Mouse (Mus musculus): ENCODE data around the gene Tatdn3.

The Tatdn3 gene

GRCm38 (mm10) chr1:191062781-191063485 lies at the start of gene Tatdn3, which contains the start of gene Nsl1:
Gene Tatdn3, minus strand, starts transcription at chr1:191062932.
Gene Nsl1, plus strand, starts transcription at chr1:191063012.
- DNase-seq (ENCODE audit: low read depth in 1 of 2, low spot score in 2 of 2) = peak; percentile 70 to 91

GRCm38 (mm10) chr1:191111146-191111545 lies 48.4 kb upstream of the Tatdn3 start:
- peak in 1 of 2 experiments; percentile 49 for DNase-seq (ENCODE audit: low read depth in 1 of 2, low spot score in 2 of 2)

- DNase-seq (ENCODE audit: low read depth in 1 of 2, low spot score in 2 of 2) = no peak
Measured at GRCm38 (mm10) chr1:191109907-191110306, 47.2 kb upstream of the Tatdn3 start.

GRCm38 (mm10) chr1:191107306-191107705 lies 44.6 kb upstream of the Tatdn3 start:
- no peak for DNase-seq (ENCODE audit: low read depth in 1 of 2, low spot score in 2 of 2)

- no peak for DNase-seq (ENCODE audit: low read depth in 1 of 2, low spot score in 2 of 2)
Measured at GRCm38 (mm10) chr1:191105246-191105645, 42.5 kb upstream of the Tatdn3 start.

- DNase-seq (ENCODE audit: low read depth in 1 of 2, low spot score in 2 of 2) = no peak
Measured at GRCm38 (mm10) chr1:191102730-191103370, 40.1 kb upstream of the Tatdn3 start.

GRCm38 (mm10) chr1:191099772-191100291 lies 37.1 kb upstream of the Tatdn3 start:
- no peak for DNase-seq (ENCODE audit: low read depth in 1 of 2, low spot score in 2 of 2)

- DNase-seq (ENCODE audit: low read depth in 1 of 2, low spot score in 2 of 2) = no peak
Measured at GRCm38 (mm10) chr1:191099114-191099513, 36.4 kb upstream of the Tatdn3 start.

- DNase-seq (ENCODE audit: low read depth in 1 of 2, low spot score in 2 of 2) = no peak
Measured at GRCm38 (mm10) chr1:191097802-191098747, 35.3 kb upstream of the Tatdn3 start, which contains the start of gene Batf3. Gene Batf3, plus strand, starts transcription at chr1:191097847.

GRCm38 (mm10) chr1:191096871-191097681 lies 34.3 kb upstream of the Tatdn3 start:
- DNase-seq (ENCODE audit: low read depth in 1 of 2, low spot score in 2 of 2) = no peak

GRCm38 (mm10) chr1:191095019-191095418 lies 32.3 kb upstream of the Tatdn3 start:
- no peak for DNase-seq (ENCODE audit: low read depth in 1 of 2, low spot score in 2 of 2)

- DNase-seq (ENCODE audit: low read depth in 1 of 2, low spot score in 2 of 2) = no peak
Measured at GRCm38 (mm10) chr1:191093578-191093977, 30.8 kb upstream of the Tatdn3 start.

GRCm38 (mm10) chr1:191092050-191092449 lies 29.3 kb upstream of the Tatdn3 start:
- no peak for DNase-seq (ENCODE audit: low read depth in 1 of 2, low spot score in 2 of 2)

- DNase-seq (ENCODE audit: low read depth in 1 of 2, low spot score in 2 of 2) = no peak
Measured at GRCm38 (mm10) chr1:191089355-191089754, 26.6 kb upstream of the Tatdn3 start.

GRCm38 (mm10) chr1:191087955-191088354 lies 25.2 kb upstream of the Tatdn3 start:
- no peak for DNase-seq (ENCODE audit: low read depth in 1 of 2, low spot score in 2 of 2)

GRCm38 (mm10) chr1:191086960-191087359 lies 24.2 kb upstream of the Tatdn3 start:
- DNase-seq (ENCODE audit: low read depth in 1 of 2, low spot score in 2 of 2) = no peak

GRCm38 (mm10) chr1:191086304-191086878 lies 23.7 kb upstream of the Tatdn3 start:
- no peak for DNase-seq (ENCODE audit: low read depth in 1 of 2, low spot score in 2 of 2)

GRCm38 (mm10) chr1:191085597-191085996 lies 22.9 kb upstream of the Tatdn3 start:
- peak in 1 of 2 experiments; percentile 58 for DNase-seq (ENCODE audit: low read depth in 1 of 2, low spot score in 2 of 2)

GRCm38 (mm10) chr1:191084951-191085559 lies 22.3 kb upstream of the Tatdn3 start:
- peak in 1 of 2 experiments; percentile 73 for DNase-seq (ENCODE audit: low read depth in 1 of 2, low spot score in 2 of 2)

All from monocyte, adult 2 months (primary cell).